11 mouse cellular contexts compared by ENCODE assay signal in genomic region chr4:108344631-108345083, GRCm38 (mm10). TPM values are rescaled to one million over a fixed set of nuclear protein-coding genes. Genes with fewer than 3 reads are reported as not detected.
DNase-seq lines count a peak whose midpoint lies in the region; ATAC-seq and TF ChIP-seq lines count a peak whose summit lies in the region.
"Had no signal": no experiment of that assay in that cellular context is flagged by ENCODE, and none has a peak within 500 bp of the region (broad histone marks: within the 10 kb centered on the region; RNA-seq: fewer than 3 reads in every experiment).

No protein-coding gene starts in this region.

- peaks cover 4% of the 10 kb centered on the region; the same call in 1 of the 2 replicates for H3K36me3 ChIP-seq in intestine, embryonic 14.5 days (ENCODE audit: control insufficient read depth, insufficient read depth, low read length)
- no peaks in the 10 kb centered on the region for H3K36me3 ChIP-seq in intestine, postnatal 0 days (ENCODE audit: control insufficient read depth, insufficient read depth)
- no peaks in the 10 kb centered on the region for H3K36me3 ChIP-seq in embryonic facial prominence, embryonic 11.5 days (replicated peaks; ENCODE audit: control insufficient read depth, insufficient read depth, low read depth, low read length)
- H3K36me3 ChIP-seq in forebrain, embryonic 14.5 days (ENCODE audit: control insufficient read depth, insufficient read depth, low read length), result 0 out of 2 replicates have a peak, but pooled peaks cover 5% of the 10 kb centered on the region
- H3K36me3 ChIP-seq in midbrain, embryonic 15.5 days (replicated peaks), result 0 out of 2 replicates have a peak, but pooled peaks cover 6% of the 10 kb centered on the region

- WGBS in intestine, embryonic 14.5 days, result 18% methylated on average over 7 of the region's 7 CpGs
- WGBS in intestine, postnatal 0 days, result 46% methylated on average over 7 of the region's 7 CpGs
- WGBS in embryonic facial prominence, embryonic 11.5 days, result 5% methylated on average over 7 of the region's 7 CpGs
- 6% methylated on average over 7 of the region's 7 CpGs for WGBS in forebrain, embryonic 14.5 days
- 12% methylated on average over 7 of the region's 7 CpGs for WGBS in midbrain, embryonic 15.5 days

- no peak overlapping the region for H3K9ac ChIP-seq in intestine, embryonic 14.5 days (ENCODE audit: low read length)
- no peak overlapping the region for H3K9ac ChIP-seq in intestine, postnatal 0 days (ENCODE audit: low read depth, low read length)
- H3K9ac ChIP-seq in embryonic facial prominence, embryonic 11.5 days (replicated peaks; ENCODE audit: low read length), result no peak overlapping the region
- 0 out of 2 replicates have a peak overlapping the region, but pooled peaks have one; percentile 21 for H3K9ac ChIP-seq in forebrain, embryonic 14.5 days (ENCODE audit: low read length)
- H3K9ac ChIP-seq in midbrain, embryonic 15.5 days, result no peak overlapping the region
- H3K9ac ChIP-seq: liver, embryonic 15.5 days had no signal

- no peaks in the 10 kb centered on the region for H3K9me3 ChIP-seq in intestine, embryonic 14.5 days (ENCODE audit: control insufficient read depth, low read length)
- H3K9me3 ChIP-seq in intestine, postnatal 0 days (ENCODE audit: control insufficient read depth), result no peaks in the 10 kb centered on the region
- H3K9me3 ChIP-seq in embryonic facial prominence, embryonic 11.5 days (replicated peaks; ENCODE audit: control insufficient read depth, low read length), result no peaks in the 10 kb centered on the region
- no peaks in the 10 kb centered on the region for H3K9me3 ChIP-seq in forebrain, embryonic 14.5 days (replicated peaks; ENCODE audit: control insufficient read depth, low read length)
- H3K9me3 ChIP-seq in midbrain, embryonic 15.5 days, result no peaks in the 10 kb centered on the region
- H3K9me3 ChIP-seq: liver, embryonic 15.5 days had no signal

- no peak for DNase-seq in intestine, embryonic 14.5 days (ENCODE audit: low spot score)
- peak; percentile 80 for DNase-seq in embryonic facial prominence, embryonic 11.5 days (ENCODE audit: low spot score)
- DNase-seq in forebrain, embryonic 14.5 days (ENCODE audit: low spot score), result no peak
- DNase-seq in urinary bladder, postnatal 36 days (ENCODE audit: low spot score in 2 of 2), result no peak
- no peak for DNase-seq in gastrocnemius, postnatal 14 days

- no peak for ATAC-seq in intestine, embryonic 14.5 days (replicated peaks; ENCODE audit: low FRiP score, low TSS enrichment, low read depth)
- no peak for ATAC-seq in intestine, postnatal 0 days
- 0 out of 2 replicates have a peak, but pooled peaks have one; percentile 32 for ATAC-seq in embryonic facial prominence, embryonic 11.5 days (replicated peaks; ENCODE audit: insufficient number of reproducible peaks, low FRiP score, low TSS enrichment, low read depth)
- ATAC-seq in forebrain, embryonic 14.5 days, result no peak
- no peak for ATAC-seq in midbrain, embryonic 15.5 days (replicated peaks)

- TF ChIP-seq CTCF in intestine, postnatal 0 days (IDR thresholded peaks at IDR 0.05; ENCODE audit: low read depth), result no peak

- H3K4me3 ChIP-seq in intestine, embryonic 14.5 days (ENCODE audit: low read depth, low read length), result no peak overlapping the region
- no peak overlapping the region for H3K4me3 ChIP-seq in intestine, postnatal 0 days (ENCODE audit: low read depth, low read length)
- no peak overlapping the region for H3K4me3 ChIP-seq in embryonic facial prominence, embryonic 11.5 days (ENCODE audit: low read depth, low read length)
- H3K4me3 ChIP-seq in forebrain, embryonic 14.5 days (ENCODE audit: low read depth, low read length), result no peak overlapping the region
- H3K4me3 ChIP-seq in midbrain, embryonic 15.5 days, result no peak overlapping the region
- H3K4me3 ChIP-seq: liver, embryonic 15.5 days had no signal

- H3K4me1 ChIP-seq in intestine, embryonic 14.5 days (replicated peaks; ENCODE audit: control insufficient read depth, insufficient read depth, low read length), result peaks cover 33% of the 10 kb centered on the region
- H3K4me1 ChIP-seq in intestine, postnatal 0 days (replicated peaks; ENCODE audit: control insufficient read depth, insufficient read depth, low read length), result 0 out of 2 replicates have a peak, but pooled peaks cover 4% of the 10 kb centered on the region
- peaks cover 17% of the 10 kb centered on the region for H3K4me1 ChIP-seq in embryonic facial prominence, embryonic 11.5 days (ENCODE audit: control insufficient read depth, insufficient read depth, low read length)
- peaks cover 3% of the 10 kb centered on the region; the same call in 1 of the 2 replicates for H3K4me1 ChIP-seq in forebrain, embryonic 14.5 days (ENCODE audit: control insufficient read depth, insufficient read depth, low read length)
- H3K4me1 ChIP-seq in midbrain, embryonic 15.5 days, result 0 out of 2 replicates have a peak, but pooled peaks cover 2% of the 10 kb centered on the region

- intact Hi-C loops in gastrocnemius, postnatal 14 days (cut with DNase I; ENCODE audit: low total_unique reads), result loop anchor here (10.0 kb wide), 1 partner anchor 130 kb away; no protein-coding TSS in a partner anchor

- no peak overlapping the region for H3K4me2 ChIP-seq in intestine, embryonic 14.5 days (ENCODE audit: low read length)
- no peak overlapping the region for H3K4me2 ChIP-seq in intestine, postnatal 0 days (replicated peaks; ENCODE audit: low read depth)
- H3K4me2 ChIP-seq in embryonic facial prominence, embryonic 11.5 days (ENCODE audit: low read depth, low read length), result no peak overlapping the region
- H3K4me2 ChIP-seq in forebrain, embryonic 14.5 days (ENCODE audit: low read length), result no peak overlapping the region
- no peak overlapping the region for H3K4me2 ChIP-seq in midbrain, embryonic 15.5 days
- H3K4me2 ChIP-seq: liver, embryonic 15.5 days had no signal

- peak overlapping the region; percentile 30 for H3K27ac ChIP-seq in intestine, embryonic 14.5 days (ENCODE audit: low read depth)
- H3K27ac ChIP-seq in intestine, postnatal 0 days (ENCODE audit: low read depth, low read length), result no peak overlapping the region
- peak overlapping the region; percentile 63 for H3K27ac ChIP-seq in embryonic facial prominence, embryonic 11.5 days (replicated peaks; ENCODE audit: low read depth, low read length)
- 0 out of 2 replicates have a peak overlapping the region, but pooled peaks have one; percentile 9 for H3K27ac ChIP-seq in forebrain, embryonic 14.5 days (ENCODE audit: low read depth, low read length)
- H3K27ac ChIP-seq in midbrain, embryonic 15.5 days, result peak overlapping the region; percentile 14; the same call in 1 of the 2 replicates
- H3K27ac ChIP-seq: liver, embryonic 15.5 days had no signal

- no peaks in the 10 kb centered on the region for H3K27me3 ChIP-seq in intestine, embryonic 14.5 days (replicated peaks; ENCODE audit: control insufficient read depth, insufficient read depth, low read length)
- no peaks in the 10 kb centered on the region for H3K27me3 ChIP-seq in intestine, postnatal 0 days (replicated peaks; ENCODE audit: control insufficient read depth, insufficient read depth, low read length)
- no peaks in the 10 kb centered on the region for H3K27me3 ChIP-seq in embryonic facial prominence, embryonic 11.5 days (ENCODE audit: control insufficient read depth, insufficient read depth, low read length)
- no peaks in the 10 kb centered on the region for H3K27me3 ChIP-seq in forebrain, embryonic 14.5 days (replicated peaks; ENCODE audit: control insufficient read depth, insufficient read depth, low read length)
- no peaks in the 10 kb centered on the region for H3K27me3 ChIP-seq in midbrain, embryonic 15.5 days (replicated peaks)
- H3K27me3 ChIP-seq: liver, embryonic 15.5 days had no signal

RNA-seq across cellular contexts. Expression of gene Coa7, which starts 16.7 kb away (rescaled TPM):
- polyA plus RNA-seq in intestine, embryonic 14.5 days (2014; fragmentation: Nextera tagmentation; extraction: Ambion mirVana), result 58.3 and 63.4 TPM in 2 replicates
- polyA plus RNA-seq in intestine, postnatal 0 days (2015; fragmentation: Nextera tagmentation; extraction: Ambion mirVana), result 83.6 and 91.4 TPM in 2 replicates
- 53.7 and 57.0 TPM in 2 replicates for polyA plus RNA-seq in embryonic facial prominence, embryonic 11.5 days (2014; fragmentation: Nextera tagmentation; extraction: Ambion mirVana)
- 43.1 and 52.2 TPM in 2 replicates for polyA plus RNA-seq in forebrain, embryonic 14.5 days (2014; fragmentation: Nextera tagmentation; extraction: Ambion mirVana)
- polyA plus RNA-seq in midbrain, embryonic 15.5 days (2015; fragmentation: Nextera tagmentation; extraction: Ambion mirVana), result 51.1 and 51.4 TPM in 2 replicates
- 10 to 100 TPM; 29.0 to 31.3 TPM for total RNA-seq in gastrocnemius, postnatal 14 days (2021)

RNA-seq across cellular contexts. Expression of gene Shisal2a, which starts 38.5 kb away (rescaled TPM):
- polyA plus RNA-seq in intestine, embryonic 14.5 days (2014; fragmentation: Nextera tagmentation; extraction: Ambion mirVana), result 1.7 and 3.4 TPM in 2 replicates
- polyA plus RNA-seq in intestine, postnatal 0 days (2015; fragmentation: Nextera tagmentation; extraction: Ambion mirVana), result 0.50 and 0.55 TPM in 2 replicates
- polyA plus RNA-seq in embryonic facial prominence, embryonic 11.5 days (2014; fragmentation: Nextera tagmentation; extraction: Ambion mirVana), result 8.5 and 10.2 TPM in 2 replicates
- polyA plus RNA-seq in forebrain, embryonic 14.5 days (2014; fragmentation: Nextera tagmentation; extraction: Ambion mirVana), result 2.7 and 3.6 TPM in 2 replicates
- 6.4 TPM in 2 replicates for polyA plus RNA-seq in midbrain, embryonic 15.5 days (2015; fragmentation: Nextera tagmentation; extraction: Ambion mirVana)
- not detected for total RNA-seq in gastrocnemius, postnatal 14 days (2021)
- total RNA-seq: common myeloid progenitor, adult 5-6 weeks; layer of hippocampus, adult 8-10 months had no signal
- polyA plus RNA-seq: spleen, adult 2 months had no signal

RNA-seq across cellular contexts. Expression of gene Zyg11b, which starts 43.8 kb away (rescaled TPM):
- polyA plus RNA-seq in intestine, embryonic 14.5 days (2014; fragmentation: Nextera tagmentation; extraction: Ambion mirVana), result 14.1 and 15.9 TPM in 2 replicates
- 4.0 and 4.3 TPM in 2 replicates for polyA plus RNA-seq in intestine, postnatal 0 days (2015; fragmentation: Nextera tagmentation; extraction: Ambion mirVana)
- 14.0 TPM in 2 replicates for polyA plus RNA-seq in embryonic facial prominence, embryonic 11.5 days (2014; fragmentation: Nextera tagmentation; extraction: Ambion mirVana)
- polyA plus RNA-seq in forebrain, embryonic 14.5 days (2014; fragmentation: Nextera tagmentation; extraction: Ambion mirVana), result 24.2 and 31.1 TPM in 2 replicates
- 33.9 and 37.3 TPM in 2 replicates for polyA plus RNA-seq in midbrain, embryonic 15.5 days (2015; fragmentation: Nextera tagmentation; extraction: Ambion mirVana)
- 10 to 100 TPM; 37.7 to 38.7 TPM for total RNA-seq in gastrocnemius, postnatal 14 days (2021)
